Mouse (Mus musculus): ENCODE data around the gene Tbcb.

- TF ChIP-seq POLR2A (IDR thresholded peaks at IDR 0.05; ENCODE audit: borderline replicate concordance, low read depth, low read length) (no peak), CTCF (IDR thresholded peaks at IDR 0.05; ENCODE audit: low read depth, low read length) (no peak)
Measured at GRCm38 (mm10) chr7:30266780-30267179, 34.7 kb upstream of the Tbcb start.

Measured in bone marrow macrophage, adult 2 months (primary cell).